Mouse (Mus musculus): ENCODE data around the gene H2afy.

GRCm38 (mm10) chr13:56129578-56129977, 6.6 kb downstream of the H2afy start:
- no peak for TF ChIP-seq CTCF (IDR thresholded peaks at IDR 0.05; ENCODE audit: low read depth)
- TF ChIP-seq EP300 (IDR thresholded peaks at IDR 0.05; ENCODE audit: low read depth) = no peak
